Mouse (Mus musculus) midbrain, embryonic 11.5 days (tissue): ENCODE data around the gene Mmachc. TPM values are rescaled to one million over a fixed set of nuclear protein-coding genes. Genes with fewer than 3 reads are reported as not detected.
"Not testable (repeated sequence)": the region's sequence is repeated elsewhere in the genome, so short reads cannot be mapped to it uniquely, and the experiment has no call there.

ENCODE experiments used
- ATAC-seq: fragments of 200-750 bp; cut with Nextera tagmentation; 2 replicates; pipeline ENCODE4 v1.8.0; 2017; ENCODE audit warnings: moderate TSS enrichment, moderate library complexity; ENCODE audit not compliant: low FRiP score
- DNase-seq: peaks from one replicate; pipeline ENCODE4 v3.0.0; 2015; ENCODE audit warnings: low spot score; ENCODE audit errors: missing footprints
- H3K27ac ChIP-seq: fragments of 300-500 bp; sonication (generic); 2 replicates; pipeline ENCODE4 v1.5.1; 2014; ENCODE audit warnings: low read depth, low read length
- H3K27me3 ChIP-seq: fragments of 300-500 bp; sonication (generic); 2 replicates; pipeline ENCODE4 v1.6.1; 2014; ENCODE audit warnings: mild to moderate bottlenecking, low read length, moderate library complexity, mixed read lengths; ENCODE audit not compliant: control insufficient read depth, insufficient read depth
- H3K36me3 ChIP-seq: fragments of 300-500 bp; sonication (generic); 2 replicates; pipeline ENCODE4 v1.6.1; 2014; ENCODE audit warnings: mild to moderate bottlenecking, low read length, moderate library complexity, mixed read lengths; ENCODE audit not compliant: control insufficient read depth, insufficient read depth
- H3K4me1 ChIP-seq: fragments of 300-500 bp; sonication (generic); 2 replicates; pipeline ENCODE4 v1.6.1; 2014; ENCODE audit warnings: low read length; ENCODE audit not compliant: control insufficient read depth, insufficient read depth
- H3K4me2 ChIP-seq: fragments of 300-500 bp; sonication (generic); 2 replicates; pipeline ENCODE4 v1.6.1; 2014; ENCODE audit warnings: mild to moderate bottlenecking, moderate library complexity
- H3K4me3 ChIP-seq: fragments of 300-500 bp; sonication (generic); 2 replicates; pipeline ENCODE4 v1.5.1; 2014; ENCODE audit warnings: low read depth, low read length
- H3K9ac ChIP-seq: fragments of 300-500 bp; sonication (generic); 2 replicates; pipeline ENCODE4 v1.6.1; 2014; ENCODE audit warnings: low read length
- H3K9me3 ChIP-seq: fragments of 300-500 bp; sonication (generic); 2 replicates; pipeline ENCODE4 v1.6.1; 2016; ENCODE audit warnings: low read length; ENCODE audit not compliant: control insufficient read depth
- WGBS: fragments of 180-500 bp; shearing (Covaris S2); extraction: QIAGEN DNeasy Blood & Tissue Kit; methylation state at CpG from one replicate; pipeline ENCODE4 v1.1.7; 2014; 5-methylcytosine and 5-hydroxymethylcytosine counted together
- polyA plus RNA-seq: library from polyadenylated mRNA; unstranded; fragments of >200 nt; fragmentation: Nextera tagmentation; extraction: Ambion mirVana; gene quantifications from 2 replicates; pipeline ENCODE4 v1.2.1, GENCODE M21; 2014

Mmachc gene
- polyA plus RNA-seq, 1 experiment from 2014 or later: 23.6 TPM

GRCm38 (mm10) chr4:116661998-116662397, 46.2 kb downstream of the Mmachc start:
- Histone ChIP-seq H3K4me3 (no peak overlapping the region), H3K4me2 (no peak overlapping the region), H3K9me3 (no peaks in the 10 kb centered on the region), H3K36me3 (no peaks in the 10 kb centered on the region), H3K27ac (no peak overlapping the region), H3K9ac (no peak overlapping the region), H3K4me1 (no peaks in the 10 kb centered on the region), H3K27me3 (no peaks in the 10 kb centered on the region)
- WGBS: 92% methylated on average over 1 of the region's 1 CpGs
- DNase-seq (no peak), ATAC-seq (no peak)

- 75% methylated on average over 6 of the region's 6 CpGs for WGBS
Observed at GRCm38 (mm10) chr4:116660829-116661228, 47.4 kb downstream of the Mmachc start.

GRCm38 (mm10) chr4:116659916-116660315, 48.3 kb downstream of the Mmachc start:
- H3K4me1 ChIP-seq, H3K4me2 ChIP-seq, H3K27me3 ChIP-seq, H3K9ac ChIP-seq, H3K27ac ChIP-seq, DNase-seq, ATAC-seq, H3K9me3 ChIP-seq, H3K36me3 ChIP-seq, H3K4me3 ChIP-seq: not testable (repeated sequence)
- WGBS: 87% methylated on average over 6 of the region's 6 CpGs

More at GRCm38 (mm10) chr4:116660829-116661228, 47.4 kb downstream of the Mmachc start:
- no peak for ATAC-seq
- no peak for DNase-seq
- no peak overlapping the region for H3K4me3 ChIP-seq
- H3K27ac ChIP-seq: no peak overlapping the region
- H3K9ac ChIP-seq: no peak overlapping the region
- no peaks in the 10 kb centered on the region for H3K36me3 ChIP-seq
- no peaks in the 10 kb centered on the region for H3K27me3 ChIP-seq
- no peaks in the 10 kb centered on the region for H3K4me1 ChIP-seq
- no peaks in the 10 kb centered on the region for H3K9me3 ChIP-seq
- no peak overlapping the region for H3K4me2 ChIP-seq

GRCm38 (mm10) chr4:116659474-116659873, 48.7 kb downstream of the Mmachc start:
- Histone ChIP-seq H3K9ac (no peak overlapping the region), H3K36me3 (no peaks in the 10 kb centered on the region), H3K4me1 (no peaks in the 10 kb centered on the region), H3K4me3 (no peak overlapping the region), H3K9me3 (no peaks in the 10 kb centered on the region), H3K27me3 (no peaks in the 10 kb centered on the region), H3K4me2 (no peak overlapping the region), H3K27ac (no peak overlapping the region)
- DNase-seq: no peak
- ATAC-seq: no peak
- WGBS: 93% methylated on average over 2 of the region's 2 CpGs

- Histone ChIP-seq H3K4me2 (no peak overlapping the region), H3K27ac (no peak overlapping the region), H3K36me3 (no peaks in the 10 kb centered on the region), H3K27me3 (no peaks in the 10 kb centered on the region), H3K4me1 (no peaks in the 10 kb centered on the region), H3K4me3 (no peak overlapping the region), H3K9ac (no peak overlapping the region), H3K9me3 (no peaks in the 10 kb centered on the region)
- ATAC-seq (no peak), DNase-seq (peak; percentile 67)
- WGBS: 55% methylated on average over 3 of the region's 3 CpGs
Observed at GRCm38 (mm10) chr4:116657971-116658370, 50.2 kb downstream of the Mmachc start.

- H3K9me3 ChIP-seq: no peaks in the 10 kb centered on the region
- H3K36me3 ChIP-seq: no peaks in the 10 kb centered on the region
- H3K9ac ChIP-seq: no peak overlapping the region
- no peak overlapping the region for H3K27ac ChIP-seq
- no peaks in the 10 kb centered on the region for H3K4me1 ChIP-seq
- 72% methylated on average over 3 of the region's 3 CpGs for WGBS
- DNase-seq: peak; percentile 53
- no peak for ATAC-seq
- no peak overlapping the region for H3K4me3 ChIP-seq
- H3K27me3 ChIP-seq: no peaks in the 10 kb centered on the region
- H3K4me2 ChIP-seq: no peak overlapping the region
Observed at GRCm38 (mm10) chr4:116655658-116656057, 52.5 kb downstream of the Mmachc start.

GRCm38 (mm10) chr4:116655100-116655499, 53.1 kb downstream of the Mmachc start:
- DNase-seq: peak; percentile 45
- H3K27me3 ChIP-seq: no peaks in the 10 kb centered on the region
- WGBS: 71% methylated on average over 2 of the region's 2 CpGs
- ATAC-seq: no peak
- no peak overlapping the region for H3K27ac ChIP-seq
- H3K4me2 ChIP-seq: no peak overlapping the region
- peaks cover 3% of the 10 kb centered on the region for H3K4me1 ChIP-seq
- no peaks in the 10 kb centered on the region for H3K36me3 ChIP-seq
- H3K9me3 ChIP-seq: no peaks in the 10 kb centered on the region
- H3K4me3 ChIP-seq: no peak overlapping the region
- H3K9ac ChIP-seq: no peak overlapping the region

- peaks cover 5% of the 10 kb centered on the region; the same call in 1 of the 2 replicates for H3K36me3 ChIP-seq
- DNase-seq (no peak), ATAC-seq (no peak)
- no peak overlapping the region for H3K4me2 ChIP-seq
- H3K9me3 ChIP-seq: no peaks in the 10 kb centered on the region
- no peaks in the 10 kb centered on the region for H3K27me3 ChIP-seq
- peaks cover 9% of the 10 kb centered on the region for H3K4me1 ChIP-seq
- 87% methylated on average over 6 of the region's 6 CpGs for WGBS
- H3K27ac ChIP-seq: no peak overlapping the region
- no peak overlapping the region for H3K9ac ChIP-seq
- H3K4me3 ChIP-seq: no peak overlapping the region
Observed at GRCm38 (mm10) chr4:116653228-116653627, 55.0 kb downstream of the Mmachc start.
